Mouse (Mus musculus): ENCODE data around the gene Abcd1. TPM values are rescaled to one million over a fixed set of nuclear protein-coding genes. Genes with fewer than 3 reads are reported as not detected.

Abcd1 gene
- polyA plus RNA-seq, 1 experiment, result 8.0 TPM

DNA sequence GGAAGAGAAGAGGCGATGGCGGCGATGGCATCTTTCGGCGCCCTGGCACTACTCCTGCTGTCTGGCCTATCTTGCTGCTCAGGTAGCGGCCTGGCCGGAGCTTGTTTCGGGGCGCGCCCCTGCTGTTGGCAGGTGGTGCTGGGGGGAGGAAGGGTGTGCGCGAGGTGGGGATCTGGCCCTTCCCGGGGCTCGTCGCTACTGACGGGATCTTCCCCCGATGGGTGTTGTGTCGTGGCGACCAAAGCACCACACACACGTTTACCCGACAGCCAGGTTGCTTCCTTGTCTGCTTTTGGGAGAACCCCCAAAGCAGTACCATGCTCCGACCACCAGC is 70.8 kb downstream of the Abcd1 start:
- peak overlapping the region; percentile 95 for H3K4me3 ChIP-seq (ENCODE audit: low read depth, low read length)
- no peak for TF ChIP-seq CTCF (IDR thresholded peaks at IDR 0.05; ENCODE audit: low read depth, low read length)
- no peak for TF ChIP-seq POLR2A (IDR thresholded peaks at IDR 0.05; ENCODE audit: insufficient read depth, low read length)
- TF ChIP-seq EP300 (IDR thresholded peaks at IDR 0.05; ENCODE audit: insufficient read depth, low read depth, low read length), result no peak
- H3K36me3 ChIP-seq (ENCODE audit: control insufficient read depth, insufficient read depth, low read length, poor library complexity, severe bottlenecking), result peaks cover 11% of the 10 kb centered on the region; the same call in 1 of the 2 replicates

More for the DNA sequence above, 70.8 kb downstream of the Abcd1 start:
- Histone ChIP-seq H3K27me3 (ENCODE audit: control insufficient read depth, insufficient read depth, low read length, poor library complexity, severe bottlenecking) (no peaks in the 10 kb centered on the region), H3K27ac (ENCODE audit: insufficient read depth, low read length) (peak overlapping the region; percentile 25; the same call in 1 of the 2 replicates), H3K9ac (ENCODE audit: low read depth, poor library complexity, severe bottlenecking) (peak overlapping the region; percentile 79), H3K9me3 (replicated peaks; ENCODE audit: control insufficient read depth, insufficient read depth, low read length, poor library complexity, severe bottlenecking) (no peaks in the 10 kb centered on the region), H3K4me1 (ENCODE audit: control insufficient read depth, insufficient read depth, low read length) (no peaks in the 10 kb centered on the region)

Other genes starting within 250 kb of the Abcd1 start
- gene Bgn, start 233.0 kb upstream of the Abcd1 start, polyA plus RNA-seq (2011; ENCODE audit: insufficient read depth, insufficient read length, low read depth, missing spikeins), result 67.3 and 77.7 TPM in 2 replicates
- 0.31 TPM in 1 of 2 replicates, not detected in the other for gene Atp2b3, start 213.5 kb upstream of the Abcd1 start, polyA plus RNA-seq (2011; ENCODE audit: insufficient read depth, insufficient read length, low read depth, missing spikeins)
- gene Dusp9, start 77.2 kb upstream of the Abcd1 start, polyA plus RNA-seq (2011; ENCODE audit: insufficient read depth, insufficient read length, low read depth, missing spikeins), result 214 and 216 TPM in 2 replicates
- gene Pnck, start 56.5 kb upstream of the Abcd1 start, polyA plus RNA-seq (2011; ENCODE audit: insufficient read depth, insufficient read length, low read depth, missing spikeins), result 3.9 and 5.1 TPM in 2 replicates
- 74.8 and 76.8 TPM in 2 replicates for gene Slc6a8, start 43.4 kb upstream of the Abcd1 start, polyA plus RNA-seq (2011; ENCODE audit: insufficient read depth, insufficient read length, low read depth, missing spikeins)
- gene Bcap31, start 422 bp upstream of the Abcd1 start, polyA plus RNA-seq (2011; ENCODE audit: insufficient read depth, insufficient read length, low read depth, missing spikeins), result 120 and 123 TPM in 2 replicates
- gene Plxnb3, start 40.5 kb downstream of the Abcd1 start, polyA plus RNA-seq (2011; ENCODE audit: insufficient read depth, insufficient read length, low read depth, missing spikeins), result not detected in 2 replicates
- not detected in 2 replicates for gene Srpk3, start 57.8 kb downstream of the Abcd1 start, polyA plus RNA-seq (2011; ENCODE audit: insufficient read depth, insufficient read length, low read depth, missing spikeins)
- gene Idh3g, start 70.3 kb downstream of the Abcd1 start, polyA plus RNA-seq (2011; ENCODE audit: insufficient read depth, insufficient read length, low read depth, missing spikeins), result 147 and 151 TPM in 2 replicates
- gene Ssr4, start 70.4 kb downstream of the Abcd1 start, polyA plus RNA-seq (2011; ENCODE audit: insufficient read depth, insufficient read length, low read depth, missing spikeins), result 108 and 132 TPM in 2 replicates
- 22.0 and 24.1 TPM in 2 replicates for gene Pdzd4, start 108.4 kb downstream of the Abcd1 start, polyA plus RNA-seq (2011; ENCODE audit: insufficient read depth, insufficient read length, low read depth, missing spikeins)
- gene Avpr2, start 175.5 kb downstream of the Abcd1 start, polyA plus RNA-seq (2011; ENCODE audit: insufficient read depth, insufficient read length, low read depth, missing spikeins), result not detected in 2 replicates
- 3.4 and 4.5 TPM in 2 replicates for gene L1cam, start 179.5 kb downstream of the Abcd1 start, polyA plus RNA-seq (2011; ENCODE audit: insufficient read depth, insufficient read length, low read depth, missing spikeins)
- 3.5 and 4.7 TPM in 2 replicates for gene Arhgap4, start 205.3 kb downstream of the Abcd1 start, polyA plus RNA-seq (2011; ENCODE audit: insufficient read depth, insufficient read length, low read depth, missing spikeins)
- 77.1 and 87.9 TPM in 2 replicates for gene Naa10, start 205.3 kb downstream of the Abcd1 start, polyA plus RNA-seq (2011; ENCODE audit: insufficient read depth, insufficient read length, low read depth, missing spikeins)
- 79.7 and 84.6 TPM in 2 replicates for gene Renbp, start 214.3 kb downstream of the Abcd1 start, polyA plus RNA-seq (2011; ENCODE audit: insufficient read depth, insufficient read length, low read depth, missing spikeins)
- gene Hcfc1, start 249.8 kb downstream of the Abcd1 start, polyA plus RNA-seq (2011; ENCODE audit: insufficient read depth, insufficient read length, low read depth, missing spikeins), result 91.4 and 96.4 TPM in 2 replicates